Mouse (Mus musculus) Patski (cell line): ENCODE data around the gene Snapc2. TPM values are rescaled to one million over a fixed set of nuclear protein-coding genes. Genes with fewer than 3 reads are reported as not detected.
A peak's percentile ranks its signal among the peaks of the same experiment; 100 is the strongest.
"Not testable (repeated sequence)": the region's sequence is repeated elsewhere in the genome, so short reads cannot be mapped to it uniquely, and the experiment has no call there.

Experiments used
- ATAC-seq: fragments of 100-300 bp; one replicate; pipeline ENCODE4 v1.8.0; 2021
- CTCF ChIA-PET: fragments of 350-600 bp; sonication (Branson Sonifier 250); formaldehyde crosslinking; loops from one replicate; lab custom pipeline; 2022; ENCODE audit warnings: inconsistent platforms; lab: Charles Lee
- POLR2A ChIA-PET: fragments of 350-600 bp; sonication (Branson Sonifier 250); formaldehyde crosslinking; loops from one replicate; lab custom pipeline; 2022; ENCODE audit warnings: antibody characterized with exemption, inconsistent platforms; lab: Charles Lee
- DNase-seq: peaks from one replicate; pipeline ENCODE4 v3.0.0-alpha.2; 2011; ENCODE audit warnings: low read depth, low spot score
- H3K27me3 ChIP-seq: fragments of 371-371 bp; one replicate; pipeline ENCODE4 v1.5.1; 2021
- CTCF ChIP-seq: fragments of 100-300 bp; IDR thresholded peaks from one replicate; pipeline ENCODE4 v1.5.1; 2021
- in situ Hi-C: fragments of 300-500 bp; cut with MboI; formaldehyde crosslinking; loops from 3 replicates; pipeline ENCODE4 v1.11.1; 2018; ENCODE audit warnings: low pct_unique_long_range_greater_than_20kb, mixed read lengths
- polyA plus RNA-seq: library from polyadenylated mRNA; unstranded; gene quantifications from one replicate; pipeline ENCODE4 v1.2.3, GENCODE M21; 2021

Snapc2 gene
- polyA plus RNA-seq, 1 experiment from 2014 or later = 42.7 TPM

DNA sequence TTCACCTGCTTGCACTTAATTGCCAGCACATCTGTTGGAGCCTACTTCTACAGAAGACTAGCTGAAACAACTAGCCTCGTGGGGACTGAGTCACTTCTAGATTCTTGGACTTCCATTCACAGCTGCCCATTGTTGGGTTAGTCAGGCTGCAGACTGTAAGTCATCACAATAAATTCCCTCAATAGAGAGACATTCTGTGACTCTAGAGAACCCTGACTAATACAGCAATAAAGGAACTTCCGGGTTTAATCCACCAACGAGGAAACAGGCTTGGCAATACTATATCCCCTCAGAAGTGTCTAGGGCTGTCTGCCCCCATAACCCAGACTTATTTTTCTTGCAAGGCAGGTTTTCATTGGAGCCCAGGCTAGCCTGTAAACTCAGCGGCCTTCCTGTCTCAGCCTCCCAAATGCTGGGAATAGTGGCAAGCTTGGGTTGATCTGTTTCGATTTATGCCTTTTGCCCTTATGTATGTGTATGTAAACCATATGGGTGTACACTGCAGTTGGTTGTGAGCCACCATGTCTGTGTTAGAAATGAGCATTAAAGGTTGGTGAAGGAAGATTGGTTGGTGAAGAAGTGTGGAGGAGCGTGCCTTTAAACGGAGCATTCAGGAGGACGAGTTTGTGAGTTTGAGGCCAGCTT is 642 bp upstream of the Snapc2 start:
- ChIA-PET CTCF (interaction anchor here (1.1 to 5.0 kb wide), 6 partner anchors 10 to 112 kb away, joined by 3 to 37 read pairs (median 5); partner anchors contain the start of genes Gm49320, Map2k7 and Timm44), POLR2A (interaction anchor here (0.8 to 1.3 kb wide), 2 partner anchors 13 to 58 kb away, joined by 3 read pairs; partner anchors contain the start of gene Gm49320)
- TF ChIP-seq CTCF = no peak
- in situ Hi-C loops = loop anchor here (5.0 kb wide), 1 partner anchor 120 kb away; no protein-coding TSS in a partner anchor
- ATAC-seq = no peak
- H3K27me3 ChIP-seq = no peaks in the 10 kb centered on the region
- DNase-seq = no peak

DNA sequence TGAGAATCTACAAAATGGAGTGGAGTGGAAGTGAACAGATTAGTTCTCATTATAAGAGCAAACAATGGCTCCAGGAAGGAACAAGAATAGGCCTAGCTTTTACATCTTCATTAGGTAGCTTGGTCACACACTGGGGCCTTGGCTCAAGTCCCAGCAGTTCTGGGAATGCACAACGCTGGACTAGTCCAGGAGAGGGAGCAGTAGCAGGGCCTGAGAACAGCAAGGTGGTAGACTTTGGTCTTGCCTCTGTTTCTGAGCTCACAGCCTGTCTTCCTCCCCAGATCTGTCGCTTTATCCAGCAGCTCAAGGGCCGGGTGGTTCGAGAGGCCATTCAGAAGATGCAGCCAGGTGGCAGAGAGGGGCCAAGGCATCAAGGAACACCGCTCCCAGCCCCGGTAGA is 1.1 kb downstream of the Snapc2 start:
- CTCF ChIA-PET = interaction anchor here (0.7 to 2.7 kb wide), 14 partner anchors 12 to 118 kb away, joined by 3 to 19 read pairs (median 4); partner anchors contain the start of genes Gm49320, Map2k7 and Timm44
- H3K27me3 ChIP-seq = no peaks in the 10 kb centered on the region
- in situ Hi-C loops = loop anchor here (5.0 kb wide), 1 partner anchor 118 kb away; no protein-coding TSS in a partner anchor
- no peak for DNase-seq
- no peak for TF ChIP-seq CTCF
- POLR2A ChIA-PET = no interaction called here
- peak; percentile 51 for ATAC-seq

DNA sequence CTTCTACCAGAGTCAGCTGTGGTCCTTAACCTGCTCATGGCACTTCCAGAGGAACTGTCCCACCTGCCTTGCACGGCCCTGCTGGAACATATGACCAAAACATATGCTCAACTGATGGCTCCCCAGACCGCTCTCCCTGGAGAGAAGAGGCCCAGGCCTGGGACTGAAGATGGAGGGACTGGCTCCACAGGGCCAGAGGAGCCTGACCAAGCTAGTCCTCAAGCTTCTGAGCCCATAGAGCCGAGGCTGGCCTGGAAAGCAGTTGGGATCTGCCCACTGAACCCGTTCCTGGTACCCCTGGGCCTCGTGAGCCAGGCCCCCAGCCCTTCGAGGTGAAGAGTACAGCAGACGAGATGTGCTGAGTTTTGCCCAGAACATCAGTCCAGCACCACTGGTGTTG is 2.6 kb downstream of the Snapc2 start:
- DNase-seq, ATAC-seq, POLR2A ChIA-PET, H3K27me3 ChIP-seq, in situ Hi-C loops: not testable (repeated sequence)
- CTCF ChIA-PET = interaction anchor here (0.8 to 1.5 kb wide), 3 partner anchors 13 to 114 kb away, joined by 3 to 5 read pairs (median 3); no protein-coding TSS in a partner anchor

DNA sequence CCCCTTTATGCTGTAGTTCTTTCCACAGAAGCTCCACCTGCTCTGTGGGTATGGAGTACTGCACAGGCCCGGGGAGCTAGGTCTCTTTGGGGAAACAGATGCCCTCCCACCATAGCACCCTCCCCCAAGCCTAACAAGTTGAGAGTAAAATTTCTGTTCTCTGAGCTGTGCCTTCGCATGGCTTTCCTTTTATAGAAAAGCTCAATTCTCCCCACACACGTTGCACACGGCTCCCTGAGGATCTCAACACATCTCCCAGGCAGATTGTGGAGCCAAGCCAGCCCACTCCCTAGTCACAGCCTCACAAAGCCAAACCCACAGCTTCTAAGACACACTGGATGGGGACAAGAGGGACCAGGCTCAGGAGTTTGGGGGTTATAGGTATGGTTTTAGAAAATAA is 4.0 kb downstream of the Snapc2 start:
- in situ Hi-C loops = no loop called here
- ChIA-PET POLR2A (interaction anchor here (1.1 to 1.2 kb wide), 2 partner anchors 17 to 65 kb away, joined by 3 read pairs; no protein-coding TSS in a partner anchor), CTCF (interaction anchor here (1.0 to 3.3 kb wide), 8 partner anchors 13 to 117 kb away, joined by 3 to 13 read pairs (median 7); no protein-coding TSS in a partner anchor)
- DNase-seq (no peak), ATAC-seq (no peak)
- no peaks in the 10 kb centered on the region for H3K27me3 ChIP-seq
- TF ChIP-seq CTCF = no peak

DNA sequence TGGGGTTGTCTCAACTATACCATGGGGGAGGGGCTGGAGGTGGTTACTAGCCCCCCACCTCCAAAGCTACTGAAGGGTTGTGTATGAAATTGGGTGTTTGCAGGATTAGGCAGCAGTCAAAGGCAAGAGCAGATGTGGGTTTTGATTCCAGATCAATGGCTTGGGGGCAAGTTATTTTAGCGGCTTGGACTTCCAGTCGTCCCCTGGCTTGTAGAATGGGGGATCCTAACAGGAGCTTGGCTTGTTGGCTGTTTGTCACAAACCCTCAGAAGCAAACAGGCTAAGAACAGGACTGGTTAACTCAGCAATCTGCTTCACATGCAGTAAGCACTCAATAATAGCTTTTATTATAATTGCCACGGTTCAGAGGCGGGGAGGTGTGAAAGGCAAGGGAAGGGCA is 4.5 kb downstream of the Snapc2 start:
- no peaks in the 10 kb centered on the region for H3K27me3 ChIP-seq
- DNase-seq = no peak
- CTCF ChIA-PET = interaction anchor here (1.0 to 4.1 kb wide), 11 partner anchors 13 to 118 kb away, joined by 3 to 17 read pairs (median 7); no protein-coding TSS in a partner anchor
- POLR2A ChIA-PET = interaction anchor here (1.1 kb wide), 2 partner anchors 18 kb away, joined by 3 read pairs; partner anchors contain the start of gene Timm44
- no peak for ATAC-seq
- TF ChIP-seq CTCF = no peak
- in situ Hi-C loops = no loop called here

DNA sequence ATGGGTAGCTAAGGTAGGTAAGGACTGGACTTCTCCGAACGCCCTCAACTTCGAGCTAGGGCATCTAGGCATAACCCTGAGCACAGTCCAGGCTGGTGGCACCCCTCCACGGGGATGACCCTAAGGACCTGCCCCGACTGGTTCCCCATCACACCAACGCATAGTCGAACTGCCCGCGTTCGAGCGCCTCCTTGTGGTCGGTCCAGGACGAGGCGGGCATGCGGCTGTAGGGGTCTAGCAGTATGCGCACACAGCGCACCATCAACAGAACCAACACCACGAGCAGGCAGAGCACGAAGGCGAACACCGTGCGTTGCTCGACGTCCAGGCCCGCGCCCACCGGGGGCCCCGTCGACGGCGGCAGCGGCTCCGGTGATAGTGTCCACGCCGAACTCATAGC is 5.4 kb downstream of the Snapc2 start:
- no peak for TF ChIP-seq CTCF
- ChIA-PET POLR2A (interaction anchor here (1.1 to 1.3 kb wide), 3 partner anchors 17 to 65 kb away, joined by 3 read pairs; partner anchors contain the start of gene Timm44), CTCF (interaction anchor here (0.9 to 4.1 kb wide), 10 partner anchors 14 to 119 kb away, joined by 3 to 17 read pairs (median 6); no protein-coding TSS in a partner anchor)
- H3K27me3 ChIP-seq = no peaks in the 10 kb centered on the region
- peak; percentile 69 for ATAC-seq
- in situ Hi-C loops = no loop called here
- no peak for DNase-seq

DNA sequence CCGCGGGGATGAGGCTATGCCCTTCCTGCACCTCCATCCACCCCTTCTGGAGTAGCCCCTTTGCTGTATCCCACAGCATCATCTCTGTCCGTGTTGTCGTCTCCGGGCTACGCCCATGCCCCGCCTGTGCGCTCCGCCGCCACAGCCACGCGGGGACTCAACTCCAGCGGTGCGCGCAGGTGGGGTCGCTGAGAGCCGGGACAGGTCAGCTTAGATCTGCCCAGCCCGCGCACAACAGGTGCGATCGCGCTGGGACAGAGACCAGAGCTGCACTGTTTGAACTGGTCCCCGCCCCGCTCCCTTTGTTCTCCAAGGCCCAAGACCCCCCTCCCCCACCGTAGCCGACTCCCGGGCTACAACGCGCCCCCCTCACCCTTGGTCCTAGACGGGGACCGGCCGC is 5.8 kb downstream of the Snapc2 start:
- DNase-seq = no peak
- in situ Hi-C loops = no loop called here
- ChIA-PET POLR2A (interaction anchor here (1.1 to 1.3 kb wide), 2 partner anchors 17 to 65 kb away, joined by 3 read pairs; partner anchors contain the start of gene Timm44), CTCF (interaction anchor here (0.9 to 4.1 kb wide), 9 partner anchors 14 to 119 kb away, joined by 3 to 17 read pairs (median 4); no protein-coding TSS in a partner anchor)
- no peaks in the 10 kb centered on the region for H3K27me3 ChIP-seq
- no peak for TF ChIP-seq CTCF
- ATAC-seq = peak; percentile 41

DNA sequence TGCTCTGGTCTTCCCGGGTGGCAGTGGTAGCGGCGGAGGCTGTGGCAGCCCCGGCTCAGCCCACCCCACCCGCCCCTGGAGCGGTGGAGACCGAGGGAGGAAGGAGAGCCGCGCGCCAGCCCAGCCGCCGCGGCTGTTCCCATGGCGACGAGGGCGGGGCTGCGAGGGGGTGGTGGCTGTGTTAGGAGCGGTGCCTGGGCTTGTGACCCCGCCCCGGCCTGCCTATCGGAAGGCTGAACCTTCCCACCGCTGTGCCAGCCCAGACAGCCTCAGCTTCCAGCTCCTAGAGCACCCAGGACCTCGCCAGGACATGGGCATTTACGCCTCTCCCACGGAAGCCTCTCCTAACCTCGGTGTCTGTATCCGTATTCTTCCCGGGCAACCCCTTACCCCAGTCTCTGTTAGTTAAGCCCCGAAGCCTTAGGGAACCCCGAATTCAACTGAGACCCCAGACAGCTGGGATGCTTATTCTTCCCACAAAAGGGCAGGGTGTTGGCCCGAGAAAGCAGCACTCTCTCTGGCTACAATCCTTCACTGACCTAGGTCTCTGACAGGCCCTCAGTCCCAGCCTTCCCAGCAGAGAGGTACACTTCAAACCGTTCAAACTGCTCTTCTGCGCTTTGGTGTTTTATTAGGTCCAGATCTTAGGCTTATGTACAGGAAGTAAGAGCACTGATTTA is 6.4 kb downstream of the Snapc2 start, which contains the start of gene Ctxn1:
Gene Ctxn1, minus strand, starts transcription at position 150 of the 680 bp plus-strand sequence.
- POLR2A ChIA-PET = interaction anchor here (1.3 kb wide), 1 partner anchor 66 kb away, joined by 3 read pairs; no protein-coding TSS in a partner anchor
- H3K27me3 ChIP-seq = no peaks in the 10 kb centered on the region
- DNase-seq (no peak), ATAC-seq (peak; percentile 88)
- CTCF ChIA-PET = interaction anchor here (1.5 to 4.1 kb wide), 6 partner anchors 13 to 120 kb away, joined by 4 to 17 read pairs (median 6); no protein-coding TSS in a partner anchor
- no peak for TF ChIP-seq CTCF
- in situ Hi-C loops = no loop called here

DNA sequence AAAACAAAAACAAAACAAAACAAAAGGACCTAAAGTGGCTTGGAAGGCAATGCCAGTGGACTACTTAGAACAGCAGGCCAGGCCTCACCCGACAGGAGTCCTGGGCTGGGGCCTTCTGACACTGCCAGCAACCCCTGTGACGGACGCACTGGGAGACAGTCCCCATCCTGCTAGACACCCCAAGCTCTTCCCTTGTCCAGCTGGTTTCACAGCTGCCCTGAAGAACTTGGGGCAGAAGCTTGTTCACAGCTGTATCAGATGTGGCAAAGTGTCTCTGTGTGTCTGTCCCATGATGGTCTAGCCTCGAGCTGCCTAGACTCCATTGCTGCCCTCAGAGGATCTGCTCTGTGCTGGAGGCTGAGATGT is 6.9 kb downstream of the Snapc2 start:
- POLR2A ChIA-PET = no interaction called here
- no peak for ATAC-seq

More for the DNA sequence above, 6.9 kb downstream of the Snapc2 start:
- in situ Hi-C loops = no loop called here
- no peak for DNase-seq
- CTCF ChIA-PET = interaction anchor here (1.8 to 4.1 kb wide), 3 partner anchors 13 to 62 kb away, joined by 4 to 17 read pairs (median 9); no protein-coding TSS in a partner anchor
- no peaks in the 10 kb centered on the region for H3K27me3 ChIP-seq
- no peak for TF ChIP-seq CTCF
